Mouse (Mus musculus) cerebral cortex, adult 2 months (tissue): ENCODE results near the gene Pigk.

Experiments
- WGBS: fragments of 180-500 bp; shearing (Covaris S2); methylation state at CpG from one replicate; pipeline ENCODE4 v1.1.7; 2018; 5-methylcytosine and 5-hydroxymethylcytosine counted together

Gene Pigk

DNA sequence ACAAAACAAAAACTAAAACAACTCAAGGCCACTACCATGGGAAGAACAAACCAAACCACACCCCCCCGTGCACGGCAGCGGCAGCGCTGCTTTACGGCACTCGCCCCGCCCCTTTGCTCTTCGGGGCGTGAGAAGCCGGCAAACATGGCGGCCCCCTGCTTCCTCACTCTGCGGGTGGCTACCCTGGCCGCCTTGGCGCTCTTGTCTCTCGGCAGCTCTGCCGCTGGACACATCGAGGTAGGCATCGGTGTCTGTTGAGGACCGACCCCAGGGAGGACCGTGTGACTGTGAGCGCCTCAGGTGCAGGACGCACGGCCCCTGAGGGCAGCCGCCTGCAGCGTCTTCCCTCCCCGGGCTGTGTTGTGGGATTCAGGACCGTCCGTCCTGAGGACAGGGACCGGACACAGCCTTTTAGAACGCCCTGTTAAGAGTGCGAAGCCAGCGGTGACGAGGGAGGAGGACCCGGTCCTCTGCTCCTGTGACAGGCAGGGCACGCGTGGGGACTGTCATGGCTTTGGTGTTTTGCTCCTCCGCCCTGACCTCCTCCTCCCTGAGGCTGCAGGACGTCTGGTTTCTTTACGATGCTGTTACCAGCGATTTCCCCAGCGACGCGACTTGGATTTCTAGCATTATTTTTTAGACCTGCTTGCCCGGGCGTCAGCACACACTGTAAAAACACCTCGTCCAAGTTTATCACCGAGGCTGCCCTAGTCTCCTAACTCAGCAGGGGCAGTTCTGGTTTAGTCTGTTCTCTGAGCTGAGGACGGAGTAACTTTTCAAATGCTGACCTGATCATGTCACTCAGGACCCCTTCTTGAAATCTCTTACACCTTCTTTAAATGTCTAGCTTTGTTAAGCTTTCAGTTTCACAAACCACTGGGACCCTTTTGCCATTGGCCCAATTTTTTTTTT lies at the start of gene Pigk:
Gene Pigk, plus strand, starts transcription at position 110 of the 912 bp plus-strand sequence.
- WGBS = under 1% methylated on average over 48 of the region's 48 CpGs

DNA sequence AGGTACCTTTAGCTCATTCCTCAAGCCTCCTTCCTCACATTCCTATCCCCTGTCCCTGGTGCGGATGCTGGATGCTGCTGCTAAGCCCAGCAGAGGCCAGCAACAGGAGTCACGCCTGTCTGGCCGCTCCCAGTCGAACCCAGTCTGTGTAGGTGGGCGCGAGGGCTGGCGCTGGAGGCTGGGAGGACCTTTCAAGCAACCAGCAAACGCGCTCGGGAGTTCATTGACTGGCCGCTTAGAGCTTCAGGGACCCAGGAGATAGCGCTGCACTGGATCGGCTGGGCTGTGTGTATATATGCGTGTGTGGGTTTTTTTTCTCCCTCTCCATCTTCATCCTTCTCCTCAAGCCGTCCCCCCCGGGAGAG lies 46.9 kb upstream of the Pigk start:
- WGBS = 5% methylated on average over 16 of the region's 16 CpGs

DNA sequence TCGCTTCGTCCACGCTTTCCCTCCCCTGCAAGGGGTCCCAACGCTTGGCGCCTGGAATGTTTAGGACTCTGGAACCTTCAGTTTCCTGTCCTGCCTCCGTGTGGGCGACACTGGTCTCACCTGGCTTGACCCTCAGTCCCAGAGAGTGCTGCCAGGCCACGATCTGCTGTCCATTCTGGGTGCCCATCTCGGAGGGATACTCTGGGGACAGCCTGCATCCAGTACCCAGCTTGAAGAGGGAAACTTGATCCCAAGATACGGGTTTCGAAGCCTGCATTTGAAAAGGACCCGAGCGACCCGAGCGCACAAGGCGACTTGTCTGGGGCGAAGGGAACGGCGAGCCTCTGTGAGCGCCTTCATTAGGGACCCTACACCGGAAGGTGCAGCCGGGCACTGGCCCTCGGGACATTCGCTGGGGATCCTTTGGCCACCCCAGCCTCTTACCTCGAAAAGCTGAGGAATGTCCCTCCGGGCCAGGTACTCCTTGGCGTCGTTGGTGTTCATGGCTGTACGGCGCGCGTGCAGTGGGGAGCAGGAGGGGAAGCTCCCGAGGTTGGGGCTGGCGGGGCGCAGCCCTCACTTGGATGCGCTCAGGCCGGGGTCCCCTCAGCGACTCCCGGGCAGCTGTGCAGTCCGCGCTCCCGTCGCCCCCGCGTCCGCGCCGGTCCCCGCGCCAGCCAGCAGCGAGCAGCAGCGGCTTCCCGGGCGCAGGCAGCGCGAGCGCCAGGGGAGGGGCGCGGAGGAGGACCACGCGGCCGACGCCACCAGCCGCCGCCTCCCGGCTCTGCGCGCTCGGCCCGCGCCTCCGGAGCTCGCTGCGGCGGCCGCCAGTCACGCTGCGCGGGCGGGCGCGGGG lies 46.3 kb upstream of the Pigk start:
- under 1% methylated on average over 82 of the region's 82 CpGs for WGBS

GRCm38 (mm10) chr3:152668239-152668638 lies 45.7 kb upstream of the Pigk start, which contains the start of gene Ak5:
Gene Ak5 (minus strand): TSS chr3:152668360.
- 2% methylated on average over 5 of the region's 5 CpGs for WGBS

GRCm38 (mm10) chr3:152668793-152669192 lies 45.1 kb upstream of the Pigk start:
- 62% methylated on average over 2 of the region's 2 CpGs for WGBS

DNA sequence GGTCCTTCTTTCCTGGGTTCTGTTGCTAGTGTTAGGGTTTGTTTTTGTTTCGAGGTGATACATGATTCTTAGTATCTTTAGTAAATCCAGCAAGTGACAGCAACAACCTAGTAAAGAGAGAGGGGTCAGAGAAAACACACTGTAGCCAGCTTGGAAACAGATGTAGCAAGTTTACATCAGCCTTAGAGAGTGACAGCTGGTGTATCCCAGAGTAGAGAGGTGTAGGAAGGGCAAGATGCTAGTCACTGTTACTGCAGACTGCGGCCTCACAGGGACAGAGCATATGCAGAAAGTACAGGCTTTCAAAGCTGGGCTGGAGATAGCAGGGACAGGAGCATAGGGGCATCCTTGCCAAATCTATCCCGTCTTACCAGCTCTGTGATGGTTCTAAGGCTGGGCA lies 44.1 kb upstream of the Pigk start:
- WGBS = 84% methylated on average over 3 of the region's 3 CpGs

GRCm38 (mm10) chr3:152674663-152675062 lies 39.2 kb upstream of the Pigk start:
- 73% methylated on average over 6 of the region's 6 CpGs for WGBS

DNA sequence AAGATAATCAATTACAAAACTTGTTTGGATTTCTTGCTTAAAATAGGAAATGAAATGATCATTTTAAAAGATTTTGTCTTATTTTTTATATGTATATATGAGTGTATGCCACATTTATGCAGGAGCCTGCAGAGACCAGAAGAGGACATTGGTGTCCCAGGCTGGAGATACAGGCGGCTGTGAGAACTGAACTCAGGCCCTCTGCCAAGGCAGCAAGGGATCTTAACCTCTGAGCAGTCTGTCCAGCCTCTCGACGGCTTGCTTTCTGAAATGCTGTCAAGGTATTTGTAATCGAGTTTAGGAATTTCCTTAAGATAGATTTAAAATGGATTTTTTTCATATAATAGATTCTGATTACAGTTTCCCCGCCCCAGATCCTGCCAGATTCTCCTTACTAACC lies 25.4 kb upstream of the Pigk start:
- WGBS = 75% methylated on average over 5 of the region's 5 CpGs

DNA sequence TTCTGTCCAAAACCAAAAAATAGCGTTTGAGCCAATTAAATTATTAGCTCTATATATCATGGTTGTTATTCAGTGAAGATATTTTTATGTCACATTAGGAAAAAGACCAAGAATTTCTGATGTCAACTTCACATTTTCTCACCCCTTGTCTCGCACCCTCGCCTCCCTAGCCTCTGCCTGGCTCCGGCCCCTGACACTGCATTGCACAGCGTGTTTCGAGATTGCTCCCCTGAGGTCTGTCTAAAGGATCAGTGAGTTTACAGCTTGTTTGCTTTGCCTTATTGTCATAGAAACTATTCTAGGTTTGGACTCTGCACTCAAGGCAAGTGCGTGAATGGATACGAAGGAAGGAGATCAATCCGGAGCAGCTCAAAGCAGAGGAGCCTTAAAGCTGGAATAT lies 24.8 kb upstream of the Pigk start:
- 90% methylated on average over 9 of the region's 9 CpGs for WGBS

GRCm38 (mm10) chr3:152694950-152695349 lies 18.9 kb upstream of the Pigk start:
- 93% methylated on average over 3 of the region's 3 CpGs for WGBS

DNA sequence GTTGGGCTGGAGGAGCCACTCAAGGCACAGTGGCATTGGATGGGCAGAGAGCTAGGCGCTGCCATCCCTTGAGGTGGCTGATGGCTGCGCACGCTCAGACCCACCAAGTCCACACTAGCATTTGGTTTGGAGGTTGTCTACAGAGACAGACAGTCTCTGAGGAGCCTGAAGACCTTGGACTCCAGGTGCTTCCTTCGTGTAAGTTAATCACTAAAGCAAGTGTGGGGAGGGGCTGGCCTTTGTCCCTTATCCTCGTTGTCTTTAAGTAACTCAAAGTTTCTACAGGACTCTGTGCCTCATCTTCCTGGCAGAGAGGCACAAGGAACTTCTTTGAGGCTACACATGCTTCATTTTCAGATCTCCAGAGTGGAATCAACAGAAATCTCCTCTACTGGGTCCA lies 15.9 kb upstream of the Pigk start:
- 87% methylated on average over 5 of the region's 5 CpGs for WGBS

DNA sequence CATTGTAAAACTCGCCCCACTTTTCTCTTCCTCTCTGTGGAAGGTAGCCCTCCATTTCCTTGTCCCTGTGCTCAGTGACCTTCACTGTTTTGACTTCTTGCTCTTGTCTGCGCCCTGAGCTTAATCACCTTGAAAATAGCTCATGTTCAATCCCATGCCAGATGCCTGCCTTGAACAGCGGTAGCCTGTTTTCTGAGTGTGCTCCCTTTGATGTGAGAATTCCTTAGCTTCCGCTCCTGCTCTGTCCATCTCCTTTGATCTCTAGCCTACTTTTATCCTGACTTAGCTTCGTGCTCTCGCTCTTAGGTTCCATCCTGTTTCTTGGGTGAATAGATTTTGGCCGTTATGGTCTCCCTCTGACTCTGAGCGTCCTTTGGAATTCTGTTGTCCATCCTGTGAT lies 14.6 kb upstream of the Pigk start:
- 77% methylated on average over 8 of the region's 8 CpGs for WGBS

GRCm38 (mm10) chr3:152701536-152701935 lies 12.4 kb upstream of the Pigk start:
- WGBS = 92% methylated on average over 8 of the region's 8 CpGs

DNA sequence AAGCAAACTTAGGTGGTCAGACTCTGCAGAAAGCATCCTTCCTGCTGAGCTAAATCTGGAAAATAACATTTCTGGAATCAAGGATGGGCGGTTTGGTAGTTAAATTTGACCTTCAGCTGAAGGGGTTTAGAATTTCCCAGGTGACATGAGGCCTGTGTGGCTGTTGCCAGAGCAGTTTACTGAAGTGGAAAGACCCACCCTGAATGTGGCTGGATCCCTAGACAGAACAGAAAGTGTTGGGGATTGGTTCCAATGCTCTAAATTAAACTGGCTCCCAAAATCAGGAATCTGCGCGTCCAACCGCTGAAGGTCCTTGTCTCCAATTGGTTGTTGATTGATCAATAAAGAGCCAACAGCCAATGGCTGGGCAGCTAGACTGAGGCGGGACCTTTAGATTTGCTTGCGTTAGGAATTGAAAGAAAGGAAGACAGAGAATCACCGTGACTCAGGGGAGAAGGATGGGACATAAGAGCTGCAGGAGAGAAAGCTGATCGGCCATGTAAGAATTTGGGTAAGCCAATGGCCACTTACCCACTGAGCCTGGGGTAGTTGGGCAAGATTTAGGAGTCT lies 11.5 kb upstream of the Pigk start:
- WGBS = 46% methylated on average over 8 of the region's 8 CpGs

DNA sequence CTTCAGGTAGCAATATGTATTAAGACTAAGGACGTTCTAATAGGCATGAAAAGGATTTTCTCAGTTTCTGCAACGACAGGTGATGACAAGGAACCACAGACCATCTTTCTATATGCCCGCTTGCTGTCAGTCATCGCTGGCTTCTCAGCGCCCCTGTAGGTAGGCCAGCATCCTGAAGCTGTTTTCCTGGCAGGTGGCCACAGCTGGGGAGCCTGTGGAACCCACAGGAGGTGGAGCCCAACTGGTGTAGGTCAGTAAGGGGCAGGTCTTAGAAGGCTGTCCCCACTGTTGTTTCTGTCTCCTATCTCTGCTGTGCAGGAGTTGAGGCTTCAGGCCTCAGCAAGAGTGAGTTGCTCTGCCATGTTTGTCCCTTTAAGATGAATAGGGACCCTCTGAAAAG lies 8.1 kb upstream of the Pigk start:
- WGBS = 80% methylated on average over 5 of the region's 5 CpGs

DNA sequence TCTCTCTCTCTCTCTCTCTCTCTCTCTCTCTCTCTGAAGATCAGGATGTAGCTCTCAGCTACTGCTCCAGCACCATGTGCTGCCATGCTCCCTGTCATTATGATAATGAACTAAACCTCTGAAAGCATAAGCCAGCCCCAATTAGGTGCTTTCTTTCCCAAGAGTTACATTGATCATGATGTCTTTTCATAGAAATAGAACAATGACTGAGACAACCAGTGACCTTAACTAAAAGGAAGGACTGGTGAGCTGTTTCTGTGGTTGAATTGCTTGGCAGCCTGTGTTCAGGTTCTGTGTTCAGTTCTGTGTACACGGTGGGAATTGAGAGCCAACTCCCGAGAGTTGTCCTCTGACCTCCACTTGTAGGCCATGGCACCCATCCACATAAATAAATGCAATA lies 7.0 kb upstream of the Pigk start:
- WGBS = 89% methylated on average over 2 of the region's 2 CpGs

DNA sequence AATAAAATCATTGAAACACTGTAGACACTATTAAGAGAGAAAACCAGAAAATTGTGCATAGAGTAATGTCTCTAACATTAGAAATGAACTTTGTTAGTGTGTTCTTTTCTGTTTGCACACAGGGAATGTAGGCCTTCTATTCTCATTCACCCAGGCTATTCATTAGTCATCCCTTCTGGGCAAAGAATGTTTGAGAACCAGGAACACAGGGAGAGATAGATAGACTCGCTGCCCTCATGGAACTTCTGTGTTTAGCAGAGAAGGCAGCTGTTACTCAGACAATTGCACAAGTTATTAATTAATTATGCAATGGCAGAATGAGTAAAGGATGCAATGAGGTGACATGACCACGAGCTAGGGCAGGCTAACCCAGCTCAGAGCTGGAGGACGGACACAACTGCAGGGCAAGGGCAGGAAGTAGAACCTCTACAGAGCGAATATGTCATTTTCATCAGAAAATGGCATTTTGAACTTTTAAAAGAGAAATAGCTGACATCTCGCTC lies 6.5 kb upstream of the Pigk start:
- WGBS = 74% methylated on average over 5 of the region's 5 CpGs

GRCm38 (mm10) chr3:152709936-152710335 lies 4.0 kb upstream of the Pigk start:
- WGBS = 90% methylated on average over 3 of the region's 3 CpGs

DNA sequence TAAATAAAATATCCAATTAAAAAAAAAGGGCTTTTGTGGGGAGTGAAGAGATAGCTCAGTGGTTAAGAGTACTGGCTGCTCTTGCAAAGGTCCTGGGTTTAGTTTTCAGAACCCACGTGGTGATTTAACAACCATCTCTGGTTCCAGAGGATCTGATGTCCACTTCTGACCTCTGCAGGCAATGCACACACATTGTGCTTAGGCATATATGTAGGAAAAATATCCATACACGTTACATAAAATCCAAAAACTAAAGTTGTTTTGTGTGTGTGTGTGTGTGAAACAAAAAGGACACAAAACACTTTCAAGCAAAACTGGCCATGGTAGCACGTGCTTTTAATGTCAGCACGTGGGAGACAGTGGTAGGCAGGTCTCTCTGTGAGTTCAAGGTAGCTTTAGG lies 943 bp upstream of the Pigk start:
- 74% methylated on average over 4 of the region's 4 CpGs for WGBS

DNA sequence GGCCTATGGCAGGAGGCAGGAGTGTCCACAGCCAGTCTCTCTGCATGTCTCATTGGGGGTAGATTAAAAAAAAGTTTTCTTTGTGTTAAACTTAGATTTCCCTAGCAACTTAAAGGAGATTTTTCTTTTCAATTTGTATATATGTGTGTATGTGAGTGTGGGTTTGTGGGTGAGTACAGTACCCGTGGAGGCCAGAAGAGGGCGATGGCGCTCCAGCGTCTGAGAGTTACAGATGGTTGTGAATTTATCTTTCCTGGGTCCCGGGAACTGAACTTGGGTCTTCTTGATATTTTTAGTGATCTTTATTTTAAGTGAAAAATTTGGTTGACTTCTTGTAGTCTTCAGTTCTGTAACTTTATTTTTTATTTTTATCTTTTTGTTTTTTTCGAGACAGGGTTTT lies 7.4 kb downstream of the Pigk start:
- 84% methylated on average over 6 of the region's 6 CpGs for WGBS

- WGBS = 64% methylated on average over 3 of the region's 3 CpGs
These were observed 8.9 kb downstream of the Pigk start for GRCm38 (mm10) chr3:152722836-152723235.

DNA sequence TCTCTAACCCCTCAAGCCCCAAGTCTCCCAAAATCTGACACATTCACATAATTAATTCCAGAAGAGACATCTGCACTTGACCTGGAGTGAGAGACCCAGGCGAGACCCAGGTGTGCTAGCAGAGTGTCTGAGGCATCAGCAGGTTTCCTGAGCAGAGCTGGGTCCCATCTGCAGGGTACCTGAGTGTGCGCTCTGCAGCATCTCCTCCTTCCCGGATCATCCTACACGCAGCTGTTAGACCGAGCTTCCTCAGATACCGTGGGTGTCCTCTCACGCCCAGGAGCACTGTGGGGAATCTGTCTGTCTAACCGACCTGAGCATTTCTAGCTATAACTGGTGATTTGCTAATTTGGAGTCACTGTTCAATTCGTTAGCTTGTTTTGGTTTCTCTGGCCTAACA lies 10.5 kb downstream of the Pigk start:
- WGBS = 59% methylated on average over 9 of the region's 9 CpGs
